Mouse (Mus musculus) mesoderm, embryonic 11.5 days (tissue): ENCODE measurements around the gene Ndufb7.
"Not testable (repeated sequence)": the region's sequence is repeated elsewhere in the genome, so short reads cannot be mapped to it uniquely, and the experiment has no call there.

Experiments
- DNase-seq: peaks from one replicate; pipeline ENCODE4 v3.0.0-alpha.2; 2012; ENCODE audit warnings: low read depth, low spot score

Ndufb7 gene

DNA sequence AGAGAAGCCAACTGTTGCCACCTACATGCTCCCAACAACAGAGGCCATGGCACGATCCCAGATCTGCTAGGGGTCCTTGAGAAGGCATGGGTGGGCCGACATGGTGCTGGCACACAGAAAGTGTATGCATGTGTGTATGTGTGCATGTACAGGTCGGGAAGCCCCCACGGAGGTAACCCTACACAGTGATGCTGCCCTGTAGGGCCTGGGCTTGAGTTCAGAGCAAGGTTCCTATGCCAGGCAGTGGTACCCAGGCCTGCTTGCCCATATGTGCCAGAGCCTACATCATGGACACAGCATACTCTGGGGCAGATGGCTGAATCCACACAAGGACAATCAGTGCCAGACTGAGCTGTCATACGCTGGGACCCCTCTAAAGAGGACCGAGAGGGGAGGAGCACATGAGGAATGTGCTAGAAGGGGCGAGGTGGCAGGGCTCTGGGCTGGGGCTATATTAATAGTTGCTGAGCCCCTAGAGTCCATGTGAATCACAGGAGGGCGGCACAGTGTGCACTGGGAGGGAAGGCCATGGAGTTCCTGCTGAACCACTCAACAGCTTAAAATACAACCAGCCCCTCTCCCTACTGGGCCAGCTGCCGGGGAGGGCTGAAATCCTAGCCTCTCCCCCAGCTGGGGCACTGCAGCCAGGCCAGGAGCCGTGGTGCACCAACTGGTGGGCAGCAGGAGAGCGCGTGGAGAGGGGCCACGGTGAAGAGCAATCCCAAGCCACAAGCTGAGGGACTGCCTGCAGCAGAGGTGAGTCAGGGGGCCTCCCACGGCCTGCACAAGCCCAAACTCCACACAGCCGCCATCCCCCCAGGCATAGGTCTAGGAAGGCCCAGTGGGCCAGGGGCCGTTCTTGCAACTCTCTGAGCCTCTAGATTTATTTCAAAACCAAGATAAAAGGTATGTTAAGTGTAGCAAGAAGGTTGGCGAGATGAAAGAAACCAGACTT is 9.4 kb downstream of the Ndufb7 start:
- DNase-seq = no peak

DNA sequence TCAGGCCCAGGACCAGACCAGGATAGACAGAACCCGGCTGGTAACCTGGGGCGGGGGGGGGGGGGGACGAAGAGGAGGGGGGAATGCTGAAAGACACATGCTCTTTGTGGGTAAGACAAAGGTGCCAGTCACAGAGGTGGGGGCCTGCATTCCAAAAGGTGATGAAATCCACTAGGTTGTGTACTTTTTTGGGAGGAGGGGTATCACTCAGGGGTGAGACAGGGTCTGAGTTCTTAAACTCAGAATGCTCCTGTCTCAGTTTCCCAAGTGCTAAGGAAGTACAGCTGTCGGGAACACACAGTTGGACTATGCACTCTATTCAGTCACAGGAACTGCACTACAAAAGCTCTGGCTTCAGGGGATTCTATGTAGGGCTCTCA is 10.0 kb downstream of the Ndufb7 start:
- no peak for DNase-seq

DNA sequence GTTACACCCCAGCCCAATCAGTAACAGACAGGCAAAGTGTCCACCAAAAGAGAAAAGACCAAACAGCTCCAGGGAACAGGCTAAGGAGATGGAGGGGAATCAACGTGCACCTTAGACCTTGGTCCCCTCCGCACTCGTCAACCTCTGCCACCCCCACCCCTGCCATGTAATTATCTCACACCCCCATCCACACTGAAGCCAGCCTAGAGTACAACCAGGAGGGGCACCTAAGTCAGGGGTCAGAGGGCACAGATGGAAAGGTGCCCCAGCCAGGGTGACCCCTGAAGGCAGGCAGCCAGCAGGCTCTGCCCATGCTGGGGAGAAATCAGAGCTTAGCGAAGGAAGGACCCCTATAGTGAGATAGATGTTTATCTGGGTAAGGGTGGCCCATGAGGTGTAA is 10.4 kb downstream of the Ndufb7 start:
- no peak for DNase-seq

GRCm38 (mm10) chr8:83577384-83577791 is 10.9 kb downstream of the Ndufb7 start:
- no peak for DNase-seq

DNA sequence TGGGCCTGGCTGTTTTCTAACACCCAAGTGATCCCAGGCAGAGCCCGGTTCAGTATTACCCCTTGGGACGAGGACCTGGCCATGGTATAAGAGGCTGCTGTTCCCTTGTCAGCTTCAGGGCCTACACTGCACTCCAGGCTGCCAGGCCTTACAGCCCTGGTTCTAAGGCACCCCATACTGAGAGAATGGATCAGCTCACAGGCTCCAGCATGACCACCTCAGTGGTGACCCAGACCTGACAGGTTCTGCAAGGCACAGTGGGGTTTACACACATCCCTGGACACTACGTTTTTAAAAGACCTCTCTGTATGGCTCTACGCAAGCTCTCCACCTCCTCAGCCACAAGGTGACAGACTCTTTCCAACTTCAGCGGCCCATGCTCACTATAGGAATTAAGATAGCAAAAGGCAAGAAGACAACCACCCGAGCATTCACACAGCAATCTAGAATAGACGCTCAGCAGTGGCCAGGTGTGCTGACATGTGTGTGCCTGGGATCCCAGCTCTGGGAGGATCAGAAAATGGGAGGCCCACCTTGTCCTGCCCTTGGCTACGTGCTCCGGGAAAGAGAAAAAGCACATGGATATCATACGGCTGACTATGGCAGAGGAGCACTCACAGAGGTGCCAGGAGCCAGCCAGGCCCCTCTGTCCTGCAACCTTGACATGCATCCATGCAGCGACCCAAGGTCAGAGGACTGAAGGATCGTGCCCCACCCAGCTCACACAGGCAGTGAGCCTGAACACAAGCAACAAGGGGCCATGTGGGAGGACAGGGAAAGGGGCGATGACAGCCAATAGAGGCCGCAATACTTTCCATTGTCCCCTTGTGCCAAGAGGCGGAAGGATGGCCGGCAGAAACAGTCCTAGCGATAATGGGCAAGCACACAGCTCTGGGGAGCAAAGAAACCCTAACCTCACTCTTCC is 11.9 kb downstream of the Ndufb7 start:
- DNase-seq = no peak

DNA sequence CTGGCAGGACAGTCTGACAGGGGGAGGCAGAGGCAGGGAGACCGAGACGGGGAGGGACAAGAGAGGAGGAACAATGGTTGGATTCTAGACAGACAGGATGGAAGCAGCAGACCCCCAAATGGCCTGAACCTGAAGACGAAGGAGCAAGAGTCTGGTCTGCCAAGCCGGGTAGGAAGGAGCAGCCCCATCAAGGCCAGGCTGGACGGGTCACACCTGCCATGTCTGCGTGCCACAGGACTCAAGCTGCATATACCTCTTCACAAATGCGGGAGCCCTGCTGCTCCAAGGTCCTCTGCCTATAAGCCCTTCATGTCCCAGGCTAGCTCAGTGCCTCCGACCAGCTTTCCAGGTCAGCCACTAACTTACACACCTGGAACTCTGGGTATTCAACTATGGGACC is 13.2 kb downstream of the Ndufb7 start:
- DNase-seq = no peak

GRCm38 (mm10) chr8:83580826-83581225 is 14.4 kb downstream of the Ndufb7 start:
- DNase-seq = no peak

GRCm38 (mm10) chr8:83582226-83582625 is 15.8 kb downstream of the Ndufb7 start:
- DNase-seq = no peak

- no peak for DNase-seq
Observed at GRCm38 (mm10) chr8:83583236-83583635, 16.8 kb downstream of the Ndufb7 start.

GRCm38 (mm10) chr8:83584771-83585170 is 18.3 kb downstream of the Ndufb7 start:
- DNase-seq = no peak

DNA sequence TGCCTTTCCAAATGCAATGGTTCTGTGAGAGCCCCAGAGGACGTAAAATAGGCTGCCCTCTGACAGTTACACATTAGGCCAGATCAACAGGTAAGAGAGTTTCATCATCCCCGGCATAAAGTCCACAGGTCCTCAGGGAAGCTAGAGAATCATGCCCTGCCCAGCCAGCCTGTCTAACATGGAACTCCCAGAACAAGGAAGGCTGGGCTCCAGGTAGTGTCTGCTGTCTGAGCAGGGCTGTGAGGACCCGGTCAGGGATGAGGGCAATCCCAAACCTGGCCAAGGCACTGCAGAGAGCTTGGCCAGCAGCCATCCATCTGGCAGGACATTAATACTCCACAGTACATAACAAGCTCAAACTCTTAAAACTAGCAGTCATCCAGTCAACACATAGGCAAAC is 18.9 kb downstream of the Ndufb7 start:
- no peak for DNase-seq

- no peak for DNase-seq
Observed at GRCm38 (mm10) chr8:83587644-83588043, 21.2 kb downstream of the Ndufb7 start.

DNA sequence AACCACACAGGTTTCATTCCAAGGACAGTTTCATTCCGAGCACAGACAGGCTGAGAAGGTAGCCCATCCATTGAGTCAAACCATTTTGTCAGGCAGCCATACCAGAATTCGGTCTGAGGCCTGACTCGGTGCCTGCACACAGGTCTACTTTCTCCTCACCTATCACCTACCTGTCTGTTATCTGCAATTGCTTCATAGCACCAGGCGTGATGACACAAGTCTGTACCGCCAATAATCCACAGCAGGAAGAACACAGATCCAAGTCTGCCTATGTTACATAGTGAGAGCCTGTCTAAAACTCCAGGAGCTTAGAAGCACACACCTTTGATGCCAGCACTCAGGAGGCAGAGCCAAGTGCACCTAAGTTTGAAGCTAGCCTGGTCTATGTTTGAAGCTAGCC is 22.4 kb downstream of the Ndufb7 start:
- no peak for DNase-seq

DNA sequence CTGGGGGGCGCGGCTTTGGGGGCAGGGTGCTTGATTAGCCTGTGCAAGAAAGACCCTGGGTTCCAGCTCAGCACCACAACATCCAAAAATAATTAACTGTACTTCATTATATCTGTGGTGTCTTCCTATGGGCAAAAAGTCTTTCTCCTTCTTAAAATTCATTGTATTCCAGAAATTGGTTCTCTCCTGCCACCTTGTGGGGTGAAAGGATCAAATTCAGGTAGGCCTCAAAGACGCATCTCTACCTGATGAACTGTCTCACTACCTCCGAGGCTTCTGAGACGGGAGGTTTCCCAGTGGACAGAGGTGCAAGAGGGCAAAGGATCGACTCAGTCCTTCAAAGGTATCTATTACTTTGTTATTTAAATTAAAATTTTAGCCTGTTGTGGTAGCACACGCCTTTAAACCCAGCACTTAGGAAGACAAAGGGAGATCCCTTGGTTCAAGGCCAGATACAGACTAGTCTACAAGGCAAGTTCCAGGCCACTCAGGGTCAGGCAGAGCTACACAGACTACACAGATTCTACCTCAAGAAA is 24.1 kb downstream of the Ndufb7 start:
- no peak for DNase-seq

GRCm38 (mm10) chr8:83592682-83593081 is 26.2 kb downstream of the Ndufb7 start:
- DNase-seq = no peak

- no peak for DNase-seq
Observed at GRCm38 (mm10) chr8:83593325-83594166, 27.1 kb downstream of the Ndufb7 start.

DNA sequence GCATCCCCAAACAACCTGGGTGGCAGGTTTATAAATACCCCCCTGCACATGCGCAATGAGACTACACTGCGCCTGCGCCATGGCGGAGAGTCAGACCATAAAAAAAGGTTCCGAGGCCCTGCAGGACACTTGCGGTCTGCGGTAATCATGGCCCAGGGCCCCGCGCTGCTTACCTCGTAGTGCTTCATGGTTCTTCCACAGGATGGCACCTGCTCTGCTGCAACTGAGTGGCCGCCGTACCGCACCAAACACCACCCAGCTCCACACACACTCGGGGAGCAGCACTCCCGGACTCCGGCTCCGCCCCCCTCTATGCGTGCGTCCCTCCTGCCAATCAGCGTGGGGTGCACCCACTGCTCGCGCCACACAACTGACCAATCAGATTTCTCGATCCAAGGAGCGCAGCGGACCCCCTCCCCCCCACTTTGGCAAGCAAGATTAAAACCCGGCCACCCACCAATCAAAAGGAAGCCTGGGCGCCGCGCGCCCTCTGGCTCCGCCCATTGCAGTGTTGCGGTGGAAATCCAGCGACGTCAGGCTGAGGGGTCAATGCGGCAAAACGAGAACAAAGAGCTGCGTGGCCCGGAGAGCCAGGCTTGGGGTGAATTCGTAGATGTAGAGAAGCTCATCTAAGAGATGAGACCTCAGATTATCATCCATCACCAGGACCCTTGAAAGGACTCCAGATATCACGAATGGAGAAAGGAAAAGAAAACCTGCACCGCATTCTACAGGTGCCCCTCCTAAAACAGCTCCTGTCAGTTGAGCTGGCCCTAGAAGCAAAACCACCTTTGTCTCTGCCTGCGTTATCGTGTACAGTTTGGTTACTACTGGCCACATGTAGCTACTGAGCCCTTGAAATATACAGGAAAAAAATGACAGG is 27.9 kb downstream of the Ndufb7 start:
- DNase-seq = peak; percentile 99

DNA sequence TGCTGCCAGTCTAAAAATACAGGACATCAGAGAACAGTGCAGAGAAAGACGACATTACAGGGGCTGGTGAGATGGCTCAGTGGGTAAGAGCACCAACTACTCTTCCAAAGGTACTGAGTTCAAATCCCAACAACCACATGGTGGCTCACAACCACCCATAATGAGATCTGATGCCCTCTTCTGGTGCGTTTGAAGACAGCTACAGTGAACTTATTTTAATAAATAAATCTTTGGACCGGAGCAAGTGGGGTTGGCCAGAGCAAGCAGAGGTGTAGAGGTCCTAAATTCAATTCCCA is 28.5 kb downstream of the Ndufb7 start:
- not testable (repeated sequence) for DNase-seq

DNA sequence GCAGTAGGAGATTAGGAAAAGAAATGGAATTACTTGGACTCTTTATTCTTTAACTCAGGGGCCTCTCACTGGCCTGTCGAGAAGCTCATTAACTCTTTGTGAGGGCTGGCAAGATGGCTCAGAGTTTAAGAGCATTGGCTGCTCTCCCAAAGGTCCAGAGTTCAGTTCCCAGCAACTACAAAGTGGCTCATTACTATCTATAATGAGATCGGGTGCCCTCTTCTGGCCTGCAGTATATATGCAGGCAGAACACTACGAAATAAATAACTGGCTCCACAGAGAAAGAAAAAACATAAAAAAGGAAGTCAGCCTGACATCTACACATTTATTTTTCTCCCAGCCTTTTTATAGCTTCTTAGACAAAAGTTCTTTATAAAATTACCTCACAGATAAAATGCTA is 29.9 kb downstream of the Ndufb7 start:
- DNase-seq = no peak

DNA sequence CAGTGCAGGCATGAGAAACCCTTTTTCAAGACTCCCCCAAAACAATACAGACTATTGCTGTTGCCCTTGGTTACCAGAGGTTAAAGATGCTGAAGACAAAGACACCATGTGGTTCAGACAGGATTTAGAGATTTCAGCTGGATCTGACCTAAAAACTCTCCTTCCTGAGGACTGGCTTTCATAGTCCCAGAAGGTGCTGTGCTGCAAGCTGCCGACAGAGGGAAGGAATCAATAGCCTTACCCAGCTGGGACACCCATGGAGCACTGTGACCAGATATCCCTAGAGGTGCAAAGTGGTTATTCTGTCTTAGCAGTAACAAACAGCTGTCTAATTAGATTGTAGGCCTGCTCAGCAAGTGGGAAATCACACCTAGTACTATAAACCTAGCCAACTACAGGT is 31.7 kb downstream of the Ndufb7 start:
- no peak for DNase-seq
